Mouse (Mus musculus) hindbrain, embryonic 16.5 days (tissue): ENCODE measurements around the gene Rnf168. TPM values are rescaled to one million over a fixed set of nuclear protein-coding genes. Genes with fewer than 3 reads are reported as not detected.

ENCODE experiments used
- ATAC-seq: fragments of 200-750 bp; cut with Nextera tagmentation; 2 replicates; pipeline ENCODE4 v1.8.0; 2017; ENCODE audit warnings: moderate TSS enrichment, moderate library complexity
- H3K27ac ChIP-seq: fragments of 300-500 bp; sonication (generic); 2 replicates; pipeline ENCODE4 v1.5.1; 2014; ENCODE audit warnings: low read depth, mild to moderate bottlenecking, control low read depth, low read length, moderate library complexity
- H3K27me3 ChIP-seq: fragments of 300-500 bp; sonication (generic); replicated peaks from 2 replicates; pipeline ENCODE4 v1.6.1; 2014; ENCODE audit warnings: low read length; ENCODE audit not compliant: control insufficient read depth, insufficient read depth
- H3K36me3 ChIP-seq: fragments of 300-500 bp; sonication (generic); 2 replicates; pipeline ENCODE4 v1.6.1; 2014; ENCODE audit warnings: mild to moderate bottlenecking, low read length, moderate library complexity, mixed read lengths; ENCODE audit not compliant: control insufficient read depth, insufficient read depth
- H3K4me1 ChIP-seq: fragments of 300-500 bp; sonication (generic); 2 replicates; pipeline ENCODE4 v1.6.1; 2014; ENCODE audit warnings: low read depth, low read length; ENCODE audit not compliant: control insufficient read depth, insufficient read depth
- H3K4me2 ChIP-seq: fragments of 300-500 bp; sonication (generic); 2 replicates; pipeline ENCODE4 v1.6.1; 2014; ENCODE audit warnings: mild to moderate bottlenecking, low read length, control low read depth, moderate library complexity
- H3K4me3 ChIP-seq: fragments of 300-500 bp; sonication (generic); 2 replicates; pipeline ENCODE4 v1.5.1; 2014; ENCODE audit warnings: mild to moderate bottlenecking, low read length, control low read depth, moderate library complexity
- H3K9ac ChIP-seq: fragments of 300-500 bp; sonication (generic); 2 replicates; pipeline ENCODE4 v1.6.1; 2014; ENCODE audit warnings: low read depth, mild to moderate bottlenecking, control low read depth, low read length, moderate library complexity
- H3K9me3 ChIP-seq: fragments of 300-500 bp; sonication (generic); 2 replicates; pipeline ENCODE4 v1.6.1; 2014; ENCODE audit warnings: mild to moderate bottlenecking, low read length, moderate library complexity; ENCODE audit not compliant: control insufficient read depth
- WGBS: fragments of 180-500 bp; shearing (Covaris S2); extraction: QIAGEN DNeasy Blood & Tissue Kit; methylation state at CpG from one replicate; pipeline ENCODE4 v1.1.7; 2014; 5-methylcytosine and 5-hydroxymethylcytosine counted together
- polyA plus RNA-seq: library from polyadenylated mRNA; unstranded; fragments of >200 nt; fragmentation: Nextera tagmentation; extraction: Ambion mirVana; gene quantifications from 2 replicates; pipeline ENCODE4 v1.2.1, GENCODE M21; 2015

Gene Rnf168
- polyA plus RNA-seq, 1 experiment from 2014 or later: 23.8 TPM

DNA sequence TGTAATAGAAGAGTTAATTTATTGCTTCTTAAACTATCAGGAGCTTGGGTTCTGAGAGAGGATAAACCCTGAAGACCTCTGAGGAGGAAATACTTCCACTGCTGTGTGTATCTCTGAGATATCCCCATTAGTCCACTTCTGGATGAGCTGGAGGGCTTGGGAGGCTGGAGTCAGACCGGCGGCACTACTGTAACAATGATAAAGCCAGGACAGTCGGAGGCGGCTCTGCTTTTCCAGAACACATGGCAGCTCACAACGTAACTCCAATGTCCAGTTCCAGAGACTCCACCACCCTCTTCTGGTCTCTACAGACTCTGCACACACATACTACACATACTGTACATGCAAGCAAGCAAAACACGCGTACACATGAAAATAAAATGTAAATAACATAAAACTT, 26.6 kb downstream of the Rnf168 start:
- Histone ChIP-seq H3K4me1 (no peaks in the 10 kb centered on the region), H3K9ac (no peak overlapping the region), H3K27me3 (no peaks in the 10 kb centered on the region), H3K4me2 (no peak overlapping the region), H3K9me3 (no peaks in the 10 kb centered on the region), H3K36me3 (peaks cover 7% of the 10 kb centered on the region; the same call in 1 of the 2 replicates), H3K4me3 (no peak overlapping the region), H3K27ac (no peak overlapping the region)
- 95% methylated on average over 7 of the region's 7 CpGs for WGBS
- no peak for ATAC-seq

DNA sequence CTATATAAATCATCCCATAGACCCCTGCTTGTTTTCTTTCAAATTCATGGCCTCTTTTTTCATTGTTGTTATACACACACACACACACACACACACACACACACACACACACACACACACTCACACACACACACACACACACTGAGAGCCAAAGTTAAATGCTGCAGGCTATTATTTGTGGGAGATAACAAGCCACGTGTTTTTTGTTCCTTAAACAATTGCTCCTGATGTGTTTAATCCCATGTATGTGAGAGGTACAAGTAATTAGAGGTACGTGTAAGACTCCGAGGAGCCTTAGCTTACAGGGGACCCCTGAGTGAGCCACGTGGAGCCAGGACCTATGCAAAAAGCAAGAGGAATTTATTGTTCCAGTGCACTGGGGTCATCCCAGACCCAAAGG, 34.7 kb downstream of the Rnf168 start:
- 70% methylated on average over 4 of the region's 4 CpGs for WGBS
- Histone ChIP-seq H3K9ac (no peak overlapping the region), H3K27me3 (no peaks in the 10 kb centered on the region), H3K4me2 (no peak overlapping the region), H3K9me3 (no peaks in the 10 kb centered on the region), H3K4me1 (no peaks in the 10 kb centered on the region), H3K36me3 (no peaks in the 10 kb centered on the region), H3K4me3 (no peak overlapping the region), H3K27ac (no peak overlapping the region)
- ATAC-seq: no peak

DNA sequence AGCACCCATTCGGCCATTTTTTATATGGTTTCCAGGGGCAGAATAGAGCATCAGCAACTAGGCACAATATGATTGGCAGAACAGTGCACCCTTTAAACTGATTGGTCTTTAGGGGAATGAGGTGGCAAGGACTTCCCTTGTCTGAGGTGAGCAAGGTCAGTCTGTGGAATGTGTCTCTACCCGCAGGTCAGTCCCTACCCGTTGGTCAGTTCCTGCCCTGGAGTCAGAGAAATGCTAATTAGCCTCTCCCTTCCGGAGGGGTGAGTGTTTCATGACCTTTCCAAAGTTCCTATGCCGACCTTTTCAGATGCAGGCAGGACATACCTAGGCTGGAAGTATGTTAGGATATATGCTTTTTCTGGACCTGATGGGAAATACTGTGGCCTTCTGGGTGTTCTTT, 35.1 kb downstream of the Rnf168 start:
- H3K27ac ChIP-seq: no peak overlapping the region
- no peak overlapping the region for H3K4me2 ChIP-seq
- no peaks in the 10 kb centered on the region for H3K36me3 ChIP-seq
- H3K27me3 ChIP-seq: no peaks in the 10 kb centered on the region
- no peaks in the 10 kb centered on the region for H3K9me3 ChIP-seq
- no peak for ATAC-seq
- H3K4me3 ChIP-seq: no peak overlapping the region
- 54% methylated on average over 5 of the region's 5 CpGs for WGBS
- no peaks in the 10 kb centered on the region for H3K4me1 ChIP-seq
- H3K9ac ChIP-seq: no peak overlapping the region

DNA sequence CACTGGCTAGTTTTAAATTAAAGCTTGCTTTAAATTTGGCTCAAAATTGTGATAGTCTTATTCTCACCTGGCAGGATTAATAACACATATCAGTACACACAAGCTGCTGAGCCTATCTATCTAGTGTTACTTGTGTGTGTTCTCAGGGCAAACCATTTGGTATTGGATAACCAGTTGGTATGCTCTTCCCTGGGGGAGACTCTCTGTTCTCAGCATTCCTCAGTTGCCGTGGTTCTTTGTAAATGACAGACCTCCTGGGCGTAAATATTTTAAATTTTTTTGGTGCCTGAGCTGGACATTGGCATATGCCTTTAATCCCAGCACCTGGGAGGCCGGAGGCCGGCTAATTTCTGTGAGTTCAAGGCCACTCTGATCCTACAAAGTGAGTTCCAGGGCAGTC, 35.6 kb downstream of the Rnf168 start:
- no peak for ATAC-seq
- no peaks in the 10 kb centered on the region for H3K36me3 ChIP-seq
- H3K4me1 ChIP-seq: no peaks in the 10 kb centered on the region
- no peak overlapping the region for H3K9ac ChIP-seq
- no peaks in the 10 kb centered on the region for H3K27me3 ChIP-seq
- H3K27ac ChIP-seq: no peak overlapping the region
- 75% methylated on average over 4 of the region's 4 CpGs for WGBS
- no peaks in the 10 kb centered on the region for H3K9me3 ChIP-seq
- no peak overlapping the region for H3K4me2 ChIP-seq
- no peak overlapping the region for H3K4me3 ChIP-seq

DNA sequence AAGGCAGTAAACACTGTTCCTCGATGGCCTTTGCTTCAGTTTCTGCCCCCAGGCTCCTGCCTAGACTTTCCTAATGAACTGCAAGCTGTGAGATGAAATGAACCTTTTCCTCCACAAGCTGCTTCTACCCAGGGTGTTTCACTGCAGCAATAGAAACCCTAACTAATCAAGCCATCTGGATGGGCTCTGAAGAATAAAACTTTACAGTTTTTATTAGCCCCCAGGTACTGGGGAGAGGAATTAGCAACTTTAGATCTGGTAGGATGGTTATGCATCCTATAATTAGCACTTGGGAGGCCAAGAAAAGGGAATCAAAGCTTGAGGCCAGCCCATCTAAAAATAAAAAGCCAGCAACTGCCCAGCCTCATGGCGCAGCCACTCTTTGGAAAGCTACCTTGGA, 39.3 kb downstream of the Rnf168 start:
- H3K4me2 ChIP-seq: no peak overlapping the region
- no peaks in the 10 kb centered on the region for H3K27me3 ChIP-seq
- no peak overlapping the region for H3K9ac ChIP-seq
- ATAC-seq: no peak
- H3K4me3 ChIP-seq: no peak overlapping the region
- no peaks in the 10 kb centered on the region for H3K36me3 ChIP-seq
- WGBS: 56% methylated on average over 2 of the region's 2 CpGs
- H3K9me3 ChIP-seq: no peaks in the 10 kb centered on the region
- no peak overlapping the region for H3K27ac ChIP-seq
- H3K4me1 ChIP-seq: no peaks in the 10 kb centered on the region

DNA sequence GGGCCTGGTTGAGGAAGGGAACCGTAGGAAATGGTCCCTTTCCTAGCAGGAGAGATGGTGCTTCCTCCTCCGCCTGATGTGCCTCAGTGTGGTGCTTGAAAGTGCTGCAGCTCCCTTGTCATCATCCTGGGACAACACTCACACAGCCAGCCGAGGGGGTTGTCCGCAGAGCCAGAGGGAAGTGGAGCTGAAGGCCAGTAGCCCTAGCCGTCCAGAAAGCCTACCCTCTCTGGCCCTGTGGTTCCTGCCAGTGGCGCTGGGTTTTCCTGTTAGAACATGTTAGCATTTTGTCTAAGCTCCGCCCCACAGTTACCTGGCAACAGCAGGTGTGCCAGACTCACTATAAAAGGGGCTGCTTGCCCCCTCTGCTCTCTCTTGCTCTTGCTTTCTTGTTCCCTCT, 46.7 kb downstream of the Rnf168 start:
- Histone ChIP-seq H3K36me3 (no peaks in the 10 kb centered on the region), H3K9me3 (no peaks in the 10 kb centered on the region), H3K27ac (no peak overlapping the region), H3K4me2 (no peak overlapping the region), H3K4me1 (no peaks in the 10 kb centered on the region), H3K4me3 (no peak overlapping the region), H3K9ac (no peak overlapping the region), H3K27me3 (no peaks in the 10 kb centered on the region)
- WGBS: 39% methylated on average over 7 of the region's 7 CpGs
- no peak for ATAC-seq

DNA sequence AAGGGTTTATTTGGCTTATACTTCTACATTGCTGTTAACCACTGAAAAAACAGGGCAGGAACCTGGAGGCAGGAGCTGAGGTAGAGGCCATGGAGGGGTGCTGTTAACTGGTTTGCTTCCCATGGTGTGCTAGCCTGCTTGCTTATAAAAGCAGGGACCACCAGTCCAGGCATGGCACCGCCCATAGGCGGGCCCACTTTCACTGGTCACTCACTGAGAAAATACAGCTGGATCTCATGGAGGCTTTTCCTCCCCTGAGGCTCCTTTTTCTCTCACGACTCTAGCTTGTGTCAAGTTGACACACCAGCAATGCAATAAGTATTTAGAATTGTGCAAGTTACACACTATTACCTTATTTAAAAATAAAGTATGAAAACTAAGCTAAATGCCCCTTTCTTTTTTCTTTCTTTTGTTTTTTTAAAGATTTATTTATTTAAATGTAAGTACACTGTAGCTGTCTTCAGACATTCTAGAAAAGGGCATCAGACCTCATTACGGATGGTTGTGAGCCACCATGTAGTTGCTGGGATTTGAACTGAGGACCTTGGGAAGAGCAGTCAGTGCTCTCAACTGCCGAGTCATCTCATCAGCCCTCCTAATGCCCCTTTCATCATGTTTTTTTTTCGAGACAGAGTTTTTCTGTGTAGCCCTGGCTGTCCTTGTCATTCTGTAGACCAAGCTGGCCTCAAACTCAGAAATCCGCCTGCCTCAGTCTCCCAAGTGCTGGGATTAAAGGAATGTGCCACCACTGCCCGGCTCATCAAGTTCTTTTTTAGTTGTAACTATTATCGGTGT, 53.8 kb downstream of the Rnf168 start:
- Histone ChIP-seq H3K27ac (no peak overlapping the region), H3K4me2 (peak overlapping the region; percentile 72), H3K9ac (no peak overlapping the region; the same call in 1 of the 2 replicates), H3K36me3 (no peaks in the 10 kb centered on the region), H3K9me3 (no peaks in the 10 kb centered on the region), H3K4me3 (peak overlapping the region; percentile 89), H3K27me3 (no peaks in the 10 kb centered on the region), H3K4me1 (peaks cover 10% of the 10 kb centered on the region)
- 64% methylated on average over 9 of the region's 9 CpGs for WGBS
- no peak for ATAC-seq

DNA sequence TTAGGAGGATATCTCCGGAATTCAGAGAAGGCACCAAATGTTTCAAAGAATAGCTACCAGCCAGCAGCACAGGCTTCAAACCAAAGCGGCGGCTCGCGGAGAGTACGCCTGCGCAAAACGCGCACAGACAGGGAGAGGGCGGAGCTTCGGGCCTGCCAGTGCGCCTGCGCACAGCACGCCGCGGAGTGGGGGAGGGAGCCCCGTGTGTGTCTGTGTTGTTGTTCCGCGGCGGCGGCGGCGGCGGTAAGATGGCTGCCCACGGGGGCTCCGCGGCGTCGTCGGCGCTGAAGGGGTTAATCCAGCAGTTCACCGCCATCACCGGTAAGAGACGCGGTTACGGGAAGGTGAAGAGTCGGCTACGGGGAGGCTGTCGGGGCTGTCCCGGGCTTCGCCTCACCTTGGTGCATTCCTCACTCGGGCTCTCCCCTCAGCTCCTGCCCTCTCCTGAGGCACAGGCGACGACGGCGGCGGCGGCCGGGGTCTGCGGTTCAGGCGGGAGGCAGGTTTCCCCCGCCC, 54.8 kb downstream of the Rnf168 start, which contains the start of gene Ubxn7:
Gene Ubxn7 (plus strand): TSS at position 218 of the 516 bp plus-strand sequence.
- H3K4me3 ChIP-seq: peak within 1 kb of the TSS; percentile 89
- ATAC-seq: peak; percentile 99
- H3K36me3 ChIP-seq: no peaks in the 10 kb centered on the region
- H3K27ac ChIP-seq: peak within 1 kb of the TSS; percentile 96
- H3K9ac ChIP-seq: peak within 1 kb of the TSS; percentile 98
- peak within 1 kb of the TSS; percentile 72 for H3K4me2 ChIP-seq
- no peaks in the 10 kb centered on the region for H3K27me3 ChIP-seq
- WGBS: 0% methylated on average over 45 of the region's 52 CpGs
- H3K4me1 ChIP-seq: peaks cover 13% of the 10 kb centered on the region
- H3K9me3 ChIP-seq: no peaks in the 10 kb centered on the region

DNA sequence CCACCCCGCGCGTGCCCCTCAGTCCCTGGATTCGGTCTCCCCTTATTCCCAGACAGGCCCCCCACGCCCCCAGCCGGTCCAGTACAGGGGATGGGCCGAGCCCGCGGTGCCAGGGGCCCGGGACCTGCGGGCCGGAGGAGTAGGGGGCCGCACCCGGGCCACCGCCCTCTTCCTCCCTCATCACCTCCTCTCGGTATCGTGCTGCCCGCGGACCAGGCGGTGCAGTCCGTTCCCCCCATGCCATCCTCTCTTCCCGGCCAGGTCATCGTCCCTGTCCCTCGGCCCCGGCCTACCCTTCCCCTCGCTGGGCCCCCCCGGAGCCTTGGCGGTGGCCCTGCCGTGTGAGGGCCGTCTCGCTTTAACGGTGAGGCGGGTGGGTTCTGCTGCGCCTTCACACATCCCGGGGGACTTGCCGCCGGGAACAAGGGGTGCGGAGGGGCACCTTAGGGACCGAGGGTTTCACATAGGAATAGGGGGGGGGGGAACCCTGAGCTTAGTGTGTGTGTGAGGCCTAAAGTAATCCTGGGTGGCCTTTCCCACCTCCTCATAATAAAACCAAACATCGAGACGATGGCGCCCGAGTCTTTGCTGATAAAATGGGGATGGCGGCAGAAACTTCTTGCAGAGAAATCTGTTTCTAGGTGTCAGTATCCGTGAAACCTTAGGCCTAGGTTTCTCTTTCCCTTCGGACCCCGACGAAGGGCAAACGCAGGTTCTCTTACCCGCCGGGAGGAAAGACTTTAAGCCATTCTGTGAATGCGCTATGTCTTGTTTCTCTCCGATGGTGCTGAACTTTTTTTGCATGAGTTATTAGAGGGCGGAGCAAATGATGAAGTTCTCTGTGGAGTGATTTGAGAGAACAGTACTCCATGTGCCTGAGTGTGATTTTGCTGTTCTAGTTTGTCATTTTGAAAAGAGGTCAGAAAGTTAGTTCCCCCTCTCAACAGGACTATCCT, 55.6 kb downstream of the Rnf168 start:
- no peaks in the 10 kb centered on the region for H3K9me3 ChIP-seq
- peak overlapping the region; percentile 89 for H3K4me3 ChIP-seq
- no peaks in the 10 kb centered on the region for H3K27me3 ChIP-seq
- H3K9ac ChIP-seq: peak overlapping the region; percentile 98
- H3K4me2 ChIP-seq: peak overlapping the region; percentile 72
- H3K36me3 ChIP-seq: no peaks in the 10 kb centered on the region
- peak overlapping the region; percentile 96 for H3K27ac ChIP-seq
- peaks cover 13% of the 10 kb centered on the region for H3K4me1 ChIP-seq
- no peak; the same call in 1 of the 2 replicates for ATAC-seq
- WGBS: under 1% methylated on average over 44 of the region's 54 CpGs
